Mouse (Mus musculus): ENCODE measurements around the gene Hivep3.
A peak's percentile ranks its signal among the peaks of the same experiment; 100 is the strongest.

The Hivep3 gene

GRCm38 (mm10) chr4:119973729-119974605, 240.4 kb downstream of the Hivep3 start:
- no peak for ATAC-seq (ENCODE audit: low TSS enrichment)

- no peak for ATAC-seq (ENCODE audit: low TSS enrichment)
Observed at GRCm38 (mm10) chr4:119975242-119975641, 241.7 kb downstream of the Hivep3 start.

GRCm38 (mm10) chr4:119975822-119976221, 242.2 kb downstream of the Hivep3 start:
- no peak for ATAC-seq (ENCODE audit: low TSS enrichment)

- no peak for ATAC-seq (ENCODE audit: low TSS enrichment)
Observed at GRCm38 (mm10) chr4:119976428-119977168, 243.0 kb downstream of the Hivep3 start.

- no peak for ATAC-seq (ENCODE audit: low TSS enrichment)
Observed at GRCm38 (mm10) chr4:119977817-119978491, 244.4 kb downstream of the Hivep3 start.

GRCm38 (mm10) chr4:119979238-119979829, 245.8 kb downstream of the Hivep3 start:
- no peak for ATAC-seq (ENCODE audit: low TSS enrichment)

- no peak for ATAC-seq (ENCODE audit: low TSS enrichment)
Observed at GRCm38 (mm10) chr4:119979918-119980317, 246.3 kb downstream of the Hivep3 start.

GRCm38 (mm10) chr4:119981047-119981720, 247.6 kb downstream of the Hivep3 start:
- 0 out of 2 replicates have a peak, but pooled peaks have one; percentile 7 for ATAC-seq (ENCODE audit: low TSS enrichment)

GRCm38 (mm10) chr4:119986065-119986464, 252.5 kb downstream of the Hivep3 start:
- no peak for ATAC-seq (ENCODE audit: low TSS enrichment)

- ATAC-seq (ENCODE audit: low TSS enrichment), result no peak; the same call in 1 of the 2 replicates
Observed at GRCm38 (mm10) chr4:119986580-119987291, 253.2 kb downstream of the Hivep3 start.

GRCm38 (mm10) chr4:119987376-119988087, 253.9 kb downstream of the Hivep3 start:
- ATAC-seq (ENCODE audit: low TSS enrichment), result no peak

- no peak for ATAC-seq (ENCODE audit: low TSS enrichment)
Observed at GRCm38 (mm10) chr4:119989031-119989693, 255.6 kb downstream of the Hivep3 start.

- no peak for ATAC-seq (ENCODE audit: low TSS enrichment)
Observed at GRCm38 (mm10) chr4:119990346-119990745, 256.8 kb downstream of the Hivep3 start.

- ATAC-seq (ENCODE audit: low TSS enrichment), result no peak
Observed at GRCm38 (mm10) chr4:119990841-119991240, 257.3 kb downstream of the Hivep3 start.

GRCm38 (mm10) chr4:119991758-119992157, 258.2 kb downstream of the Hivep3 start:
- no peak for ATAC-seq (ENCODE audit: low TSS enrichment)

GRCm38 (mm10) chr4:119996377-119996776, 262.8 kb downstream of the Hivep3 start:
- no peak for ATAC-seq (ENCODE audit: low TSS enrichment)

- no peak for ATAC-seq (ENCODE audit: low TSS enrichment)
Observed at GRCm38 (mm10) chr4:119997351-119997750, 263.8 kb downstream of the Hivep3 start.

GRCm38 (mm10) chr4:119998911-119999310, 265.3 kb downstream of the Hivep3 start:
- 0 out of 2 replicates have a peak, but pooled peaks have one; percentile 54 for ATAC-seq (ENCODE audit: low TSS enrichment)

GRCm38 (mm10) chr4:120000881-120001280, 267.3 kb downstream of the Hivep3 start:
- ATAC-seq (ENCODE audit: low TSS enrichment), result no peak

All from frontal cortex, adult (tissue).